Mouse (Mus musculus) olfactory bulb, adult 2 months (tissue): Measurements from ENCODE around the gene Syn3.

Source experiments
- CTCF ChIP-seq: fragments of 200-500 bp; IDR thresholded peaks from 2 replicates; pipeline ENCODE4 v1.5.1; 2012; ENCODE audit warnings: low read depth, mild to moderate bottlenecking, low read length, moderate library complexity; ENCODE audit not compliant: insufficient read depth
- POLR2A ChIP-seq: fragments of 200-500 bp; IDR thresholded peaks from 2 replicates; pipeline ENCODE4 v1.6.1; 2012; ENCODE audit warnings: mild to moderate bottlenecking, low read depth, low read length, moderate library complexity; ENCODE audit not compliant: insufficient read depth

GRCm38 (mm10) chr10:86023149-86023548 lies 475.5 kb downstream of the Syn3 start:
- TF ChIP-seq CTCF (no peak), POLR2A (no peak)
